In genomic region chr4:57771558-57772219, GRCm38 (mm10) we compare ENCODE assay signal across 19 mouse cellular contexts. TPM values are rescaled to one million over a fixed set of nuclear protein-coding genes. Genes with fewer than 3 reads are reported as not detected.
DNase-seq lines count a peak whose midpoint lies in the region; ATAC-seq and TF ChIP-seq lines count a peak whose summit lies in the region.
"Had no signal": no experiment of that assay in that cellular context is flagged by ENCODE, and none has a peak within 500 bp of the region (broad histone marks: within the 10 kb centered on the region; RNA-seq: fewer than 3 reads in every experiment).

No protein-coding gene starts in this region.

- H3K36me3 ChIP-seq in heart, embryonic 15.5 days: no peaks in the 10 kb centered on the region
- H3K36me3 ChIP-seq in kidney, postnatal 0 days (ENCODE audit: insufficient read depth, low read length): no peaks in the 10 kb centered on the region
- H3K36me3 ChIP-seq in kidney, adult 2 months (ENCODE audit: control insufficient read depth, insufficient read depth, low read length): no peaks in the 10 kb centered on the region
- no peaks in the 10 kb centered on the region for H3K36me3 ChIP-seq in neural tube, embryonic 13.5 days
- no peaks in the 10 kb centered on the region for H3K36me3 ChIP-seq in neural tube, embryonic 15.5 days
- H3K36me3 ChIP-seq: embryonic facial prominence, embryonic 15.5 days; limb, embryonic 12.5 days; midbrain, embryonic 13.5 days had no signal

- TF ChIP-seq POLR2A in kidney, adult 2 months (IDR thresholded peaks at IDR 0.05; ENCODE audit: low read depth, low read length): no peak

- H3K4me1 ChIP-seq in heart, embryonic 15.5 days (replicated peaks): peaks cover 32% of the 10 kb centered on the region
- no peaks in the 10 kb centered on the region for H3K4me1 ChIP-seq in kidney, postnatal 0 days (replicated peaks; ENCODE audit: insufficient read depth, low read length)
- H3K4me1 ChIP-seq in kidney, adult 2 months (ENCODE audit: control insufficient read depth, insufficient read depth, low read length): peaks cover 4% of the 10 kb centered on the region; the same call in 1 of the 2 replicates
- H3K4me1 ChIP-seq in neural tube, embryonic 13.5 days (replicated peaks): no peaks in the 10 kb centered on the region
- H3K4me1 ChIP-seq in neural tube, embryonic 15.5 days: no peaks in the 10 kb centered on the region
- H3K4me1 ChIP-seq: midbrain, embryonic 13.5 days had no signal

- no peak for TF ChIP-seq CTCF in kidney, postnatal 0 days (IDR thresholded peaks at IDR 0.05; ENCODE audit: low read depth)
- no peak for TF ChIP-seq CTCF in kidney, adult 2 months (conservative IDR thresholded peaks at IDR 0.05; ENCODE audit: insufficient read depth, insufficient read length, low read depth, low read length)

- no peak for ATAC-seq in heart, embryonic 15.5 days (replicated peaks; ENCODE audit: insufficient number of reproducible peaks, insufficient read depth, low FRiP score, low read depth)
- 0 out of 2 replicates have a peak, but pooled peaks have one; percentile 36 for ATAC-seq in kidney, postnatal 0 days (replicated peaks; ENCODE audit: low FRiP score, low read depth)
- ATAC-seq in neural tube, embryonic 13.5 days (ENCODE audit: low read depth): 0 out of 2 replicates have a peak, but pooled peaks have one; percentile 53
- ATAC-seq in neural tube, embryonic 15.5 days (ENCODE audit: low FRiP score): no peak
- ATAC-seq: midbrain, embryonic 13.5 days had no signal

- H3K27me3 ChIP-seq in heart, embryonic 15.5 days: no peaks in the 10 kb centered on the region
- no peaks in the 10 kb centered on the region for H3K27me3 ChIP-seq in kidney, postnatal 0 days (ENCODE audit: insufficient read depth, low read length)
- no peaks in the 10 kb centered on the region for H3K27me3 ChIP-seq in kidney, adult 2 months (replicated peaks; ENCODE audit: control insufficient read depth, insufficient read depth, low read length)
- no peaks in the 10 kb centered on the region for H3K27me3 ChIP-seq in neural tube, embryonic 13.5 days
- H3K27me3 ChIP-seq in neural tube, embryonic 15.5 days (replicated peaks): no peaks in the 10 kb centered on the region
- H3K27me3 ChIP-seq: embryonic facial prominence, embryonic 15.5 days; limb, embryonic 12.5 days; midbrain, embryonic 13.5 days had no signal

- H3K4me2 ChIP-seq in heart, embryonic 15.5 days: no peak overlapping the region
- no peak overlapping the region for H3K4me2 ChIP-seq in kidney, postnatal 0 days (ENCODE audit: low read length)
- no peak overlapping the region for H3K4me2 ChIP-seq in neural tube, embryonic 13.5 days
- no peak overlapping the region for H3K4me2 ChIP-seq in neural tube, embryonic 15.5 days
- H3K4me2 ChIP-seq: embryonic facial prominence, embryonic 15.5 days; limb, embryonic 12.5 days; midbrain, embryonic 13.5 days had no signal

- no peak for DNase-seq in heart, adult 9 months (ENCODE audit: low spot score in 2 of 2)
- DNase-seq in kidney, postnatal 0 days (ENCODE audit: low spot score): no peak
- no peak for DNase-seq in kidney, adult 2 months
- no peak for DNase-seq in testis, postnatal 14 days (ENCODE audit: low spot score)
- DNase-seq: adrenal gland, postnatal 25 days; cerebellum, adult 2 months; gastrocnemius, postnatal 36 days; heart, postnatal 10 days; lung, postnatal 36 days; right cerebral cortex, adult 18-20 months; spleen, adult 18-20 months had no signal

- WGBS in heart, embryonic 15.5 days: 70% methylated on average over 2 of the region's 2 CpGs
- 95% methylated on average over 2 of the region's 2 CpGs for WGBS in kidney, postnatal 0 days
- 90% methylated on average over 2 of the region's 2 CpGs for WGBS in kidney, adult 2 months
- WGBS in neural tube, embryonic 13.5 days: 100% methylated on average over 2 of the region's 2 CpGs
- 93% methylated on average over 2 of the region's 2 CpGs for WGBS in neural tube, embryonic 15.5 days

- H3K9ac ChIP-seq in heart, embryonic 15.5 days: no peak overlapping the region
- no peak overlapping the region for H3K9ac ChIP-seq in kidney, postnatal 0 days (ENCODE audit: low read depth, low read length)
- peak overlapping the region; percentile 17; the same call in 1 of the 2 replicates for H3K9ac ChIP-seq in neural tube, embryonic 13.5 days
- no peak overlapping the region for H3K9ac ChIP-seq in neural tube, embryonic 15.5 days (replicated peaks)
- H3K9ac ChIP-seq: embryonic facial prominence, embryonic 15.5 days; limb, embryonic 12.5 days; liver, embryonic 14.5 days; midbrain, embryonic 13.5 days had no signal

- H3K4me3 ChIP-seq in heart, embryonic 15.5 days: no peak overlapping the region
- no peak overlapping the region for H3K4me3 ChIP-seq in kidney, postnatal 0 days (replicated peaks; ENCODE audit: low read depth, low read length)
- H3K4me3 ChIP-seq in kidney, adult 2 months (ENCODE audit: insufficient read depth, low read depth, low read length): no peak overlapping the region
- H3K4me3 ChIP-seq in neural tube, embryonic 13.5 days: no peak overlapping the region
- H3K4me3 ChIP-seq in neural tube, embryonic 15.5 days (replicated peaks): no peak overlapping the region
- H3K4me3 ChIP-seq: embryonic facial prominence, embryonic 15.5 days; left cerebral cortex, adult 2 months; limb, embryonic 12.5 days; midbrain, embryonic 13.5 days had no signal

- no peaks in the 10 kb centered on the region for H3K9me3 ChIP-seq in heart, embryonic 15.5 days (replicated peaks)
- H3K9me3 ChIP-seq in kidney, postnatal 0 days (replicated peaks; ENCODE audit: low read length): no peaks in the 10 kb centered on the region
- H3K9me3 ChIP-seq in neural tube, embryonic 13.5 days: no peaks in the 10 kb centered on the region
- H3K9me3 ChIP-seq in neural tube, embryonic 15.5 days (replicated peaks): no peaks in the 10 kb centered on the region
- H3K9me3 ChIP-seq: embryonic facial prominence, embryonic 15.5 days; limb, embryonic 12.5 days; midbrain, embryonic 13.5 days had no signal

- peak overlapping the region; percentile 67; the same call in 1 of the 2 replicates for H3K27ac ChIP-seq in heart, embryonic 15.5 days
- H3K27ac ChIP-seq in kidney, postnatal 0 days: no peak overlapping the region
- H3K27ac ChIP-seq in kidney, adult 2 months (ENCODE audit: insufficient read depth, low read depth, low read length): no peak overlapping the region
- no peak overlapping the region for H3K27ac ChIP-seq in neural tube, embryonic 13.5 days (replicated peaks)
- H3K27ac ChIP-seq in neural tube, embryonic 15.5 days (replicated peaks): no peak overlapping the region
- H3K27ac ChIP-seq: embryonic facial prominence, embryonic 15.5 days; left cerebral cortex, adult 2 months; limb, embryonic 12.5 days; liver, embryonic 14.5 days; midbrain, embryonic 13.5 days had no signal

RNA-seq across cellular contexts. Expression of gene Akap2, which starts 54.2 kb away (rescaled TPM):
- polyA plus RNA-seq in heart, embryonic 15.5 days (2015; fragmentation: Nextera tagmentation; extraction: Ambion mirVana): 40.0 and 48.5 TPM in 2 replicates
- polyA plus RNA-seq in kidney, postnatal 0 days (2015; fragmentation: Nextera tagmentation; extraction: Ambion mirVana): 20.5 and 24.7 TPM in 2 replicates
- 124 and 126 TPM in 2 replicates for polyA plus RNA-seq in kidney, adult 2 months (2012; rRNA removed)
- 14.6 and 18.7 TPM in 2 replicates for polyA plus RNA-seq in neural tube, embryonic 13.5 days (2015; fragmentation: Nextera tagmentation; extraction: Ambion mirVana)
- 11.0 and 19.4 TPM in 2 replicates for polyA plus RNA-seq in neural tube, embryonic 15.5 days (2015; fragmentation: Nextera tagmentation; extraction: Ambion mirVana)

Comparison
In these comparisons a context has a peak if more than half of its experiments do, and no peak if none do; other contexts are left out.
1. ATAC-seq: peak in kidney, postnatal 0 days (single experiment) and neural tube, embryonic 13.5 days (single experiment); none in heart, embryonic 15.5 days (single experiment) and neural tube, embryonic 15.5 days (single experiment).